Mouse (Mus musculus): ENCODE measurements at regions not wholly inside any gene's neighbourhood (a gene's known extent, or its start where the extent isn't known, plus 50 kb on each side); places are given as distances from the start of the nearest gene placed in this dataset.
"Not testable (repeated sequence)": the region's sequence is repeated elsewhere in the genome, so short reads cannot be mapped to it uniquely, and the experiment has no call there.

DNA sequence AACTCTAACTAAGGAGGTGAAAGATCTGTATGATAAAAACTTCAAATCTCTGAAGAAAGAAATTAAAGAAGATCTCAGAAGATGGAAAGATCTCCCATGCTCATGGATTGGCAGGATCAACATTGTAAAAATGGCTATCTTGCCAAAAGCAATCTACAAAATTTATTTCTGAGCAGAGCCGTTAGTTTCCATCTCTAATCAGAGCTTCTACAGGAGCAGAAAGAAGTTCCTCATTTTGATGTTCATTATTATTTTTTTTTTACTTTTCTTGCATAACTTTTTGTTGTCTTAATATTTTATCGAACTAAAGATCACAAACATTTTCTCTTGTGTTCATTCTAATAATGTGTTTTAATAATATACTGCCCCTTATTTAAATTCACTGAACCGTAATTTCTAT, 1825.6 kb upstream of the Nudt12 start:
- DNase-seq (ENCODE audit: low spot score); H3K27me3 ChIP-seq (replicated peaks; ENCODE audit: control insufficient read depth, insufficient read depth, low read length); H3K27ac ChIP-seq (ENCODE audit: low read depth, low read length); H3K9me3 ChIP-seq (replicated peaks; ENCODE audit: control insufficient read depth, low read length); H3K36me3 ChIP-seq (ENCODE audit: control insufficient read depth, insufficient read depth, low read length); H3K4me3 ChIP-seq (ENCODE audit: low read depth, low read length); ATAC-seq; H3K9ac ChIP-seq (ENCODE audit: low read length); H3K4me1 ChIP-seq (ENCODE audit: control insufficient read depth, insufficient read depth, low read length); H3K4me2 ChIP-seq (ENCODE audit: low read length): not testable (repeated sequence)
- WGBS: 94% methylated on average over 3 of the region's 3 CpGs

DNA sequence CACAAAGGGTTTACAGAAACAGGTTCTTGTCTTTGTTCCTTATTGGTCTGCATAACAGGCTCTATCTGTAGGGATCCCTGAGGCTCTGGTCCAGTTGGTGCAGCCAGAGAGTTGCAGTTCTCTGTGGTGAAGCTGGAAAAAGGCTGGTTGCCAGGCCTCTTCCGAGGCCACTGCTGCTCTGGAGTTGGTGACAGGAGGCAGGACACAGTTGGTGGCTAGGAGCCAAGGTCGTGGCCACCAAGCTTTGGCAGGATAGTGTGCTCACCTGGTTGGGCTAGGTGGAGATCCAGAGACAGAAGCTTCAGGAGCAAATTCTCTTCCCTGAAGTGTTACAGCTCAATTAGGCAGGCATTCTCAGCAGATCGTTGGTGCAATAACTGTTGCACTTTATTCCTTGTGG, 1819.4 kb upstream of the Nudt12 start:
- 89% methylated on average over 3 of the region's 3 CpGs for WGBS
- no peak overlapping the region for H3K4me2 ChIP-seq (ENCODE audit: low read length)
- no peak overlapping the region for H3K27ac ChIP-seq (ENCODE audit: low read depth, low read length)
- ATAC-seq: no peak
- H3K4me3 ChIP-seq (ENCODE audit: low read depth, low read length): no peak overlapping the region
- no peaks in the 10 kb centered on the region for H3K36me3 ChIP-seq (ENCODE audit: control insufficient read depth, insufficient read depth, low read length)
- no peak for DNase-seq (ENCODE audit: low spot score)
- no peaks in the 10 kb centered on the region for H3K27me3 ChIP-seq (replicated peaks; ENCODE audit: control insufficient read depth, insufficient read depth, low read length)
- H3K4me1 ChIP-seq (ENCODE audit: control insufficient read depth, insufficient read depth, low read length): no peaks in the 10 kb centered on the region
- H3K9ac ChIP-seq (ENCODE audit: low read length): no peak overlapping the region
- no peaks in the 10 kb centered on the region for H3K9me3 ChIP-seq (replicated peaks; ENCODE audit: control insufficient read depth, low read length)

DNA sequence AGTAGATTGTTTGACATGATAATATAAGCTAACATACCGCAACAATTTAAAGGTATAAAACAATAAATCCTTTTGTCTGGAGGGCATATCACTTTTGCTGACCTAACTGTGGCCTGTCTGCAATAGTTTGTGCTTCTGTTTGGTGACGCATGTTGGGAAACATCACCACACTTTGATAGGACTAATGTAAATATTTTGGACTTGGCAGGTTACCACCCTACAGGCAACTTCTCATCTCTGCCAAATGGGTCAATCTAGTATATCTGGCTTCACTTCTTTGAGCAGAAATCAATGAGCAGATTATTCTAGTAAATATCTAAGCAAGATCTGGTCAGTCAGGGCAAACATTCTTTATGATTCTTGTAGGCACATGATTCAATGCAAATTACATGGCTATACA, 1817.3 kb upstream of the Nudt12 start:
- Histone ChIP-seq H3K9me3 (replicated peaks; ENCODE audit: control insufficient read depth, low read length) (no peaks in the 10 kb centered on the region), H3K27ac (ENCODE audit: low read depth, low read length) (no peak overlapping the region), H3K4me1 (ENCODE audit: control insufficient read depth, insufficient read depth, low read length) (no peaks in the 10 kb centered on the region), H3K4me2 (ENCODE audit: low read length) (no peak overlapping the region), H3K9ac (ENCODE audit: low read length) (no peak overlapping the region), H3K27me3 (replicated peaks; ENCODE audit: control insufficient read depth, insufficient read depth, low read length) (no peaks in the 10 kb centered on the region), H3K4me3 (ENCODE audit: low read depth, low read length) (no peak overlapping the region), H3K36me3 (ENCODE audit: control insufficient read depth, insufficient read depth, low read length) (no peaks in the 10 kb centered on the region)
- no peak for DNase-seq (ENCODE audit: low spot score)
- 97% methylated on average over 2 of the region's 2 CpGs for WGBS
- ATAC-seq: no peak

DNA sequence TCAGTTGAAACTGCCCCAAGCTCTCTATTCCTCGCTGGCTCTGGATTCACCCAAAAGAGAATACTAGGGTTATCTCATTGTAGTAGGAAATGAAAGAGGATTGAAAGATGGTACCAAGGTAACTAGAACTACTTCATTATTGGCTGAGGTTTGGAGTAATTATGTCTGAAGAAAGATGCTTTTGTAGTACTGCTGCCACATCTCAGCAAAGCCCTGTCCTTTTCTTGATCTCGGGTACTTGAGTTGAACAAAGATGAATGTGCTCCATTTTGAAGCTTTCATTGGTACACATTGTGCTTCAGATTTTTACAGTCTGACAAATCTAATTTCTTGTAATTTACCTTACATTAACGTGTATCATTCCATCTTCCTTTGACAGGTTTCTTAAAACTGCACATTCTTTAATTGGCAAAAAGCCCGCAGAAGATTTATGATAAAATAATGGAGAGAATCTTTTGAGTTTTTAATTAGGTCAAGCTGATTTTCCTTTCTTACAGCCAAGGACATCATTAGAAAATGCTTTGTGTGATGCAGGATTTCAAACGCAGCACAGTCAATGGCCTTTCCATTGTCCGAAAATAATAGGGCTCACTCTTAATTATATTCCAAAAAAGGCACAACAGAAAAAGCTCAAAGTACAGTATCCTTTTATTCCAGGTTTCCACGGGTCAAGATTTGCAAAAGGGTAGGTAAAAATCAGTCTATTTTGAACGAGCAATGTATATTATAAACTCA, 1791.7 kb upstream of the Nudt12 start:
- ATAC-seq: peak; percentile 20; the same call in 1 of the 2 replicates
- H3K4me3 ChIP-seq (ENCODE audit: low read depth, low read length): no peak overlapping the region
- H3K4me2 ChIP-seq (ENCODE audit: low read length): no peak overlapping the region
- H3K9ac ChIP-seq (ENCODE audit: low read length): no peak overlapping the region
- WGBS: 10% methylated on average over 8 of the region's 8 CpGs
- no peaks in the 10 kb centered on the region for H3K9me3 ChIP-seq (replicated peaks; ENCODE audit: control insufficient read depth, low read length)
- H3K4me1 ChIP-seq (ENCODE audit: control insufficient read depth, insufficient read depth, low read length): no peaks in the 10 kb centered on the region
- H3K27ac ChIP-seq (ENCODE audit: low read depth, low read length): no peak overlapping the region
- H3K27me3 ChIP-seq (replicated peaks; ENCODE audit: control insufficient read depth, insufficient read depth, low read length): no peaks in the 10 kb centered on the region
- DNase-seq (ENCODE audit: low spot score): peak; percentile 45
- H3K36me3 ChIP-seq (ENCODE audit: control insufficient read depth, insufficient read depth, low read length): no peaks in the 10 kb centered on the region

DNA sequence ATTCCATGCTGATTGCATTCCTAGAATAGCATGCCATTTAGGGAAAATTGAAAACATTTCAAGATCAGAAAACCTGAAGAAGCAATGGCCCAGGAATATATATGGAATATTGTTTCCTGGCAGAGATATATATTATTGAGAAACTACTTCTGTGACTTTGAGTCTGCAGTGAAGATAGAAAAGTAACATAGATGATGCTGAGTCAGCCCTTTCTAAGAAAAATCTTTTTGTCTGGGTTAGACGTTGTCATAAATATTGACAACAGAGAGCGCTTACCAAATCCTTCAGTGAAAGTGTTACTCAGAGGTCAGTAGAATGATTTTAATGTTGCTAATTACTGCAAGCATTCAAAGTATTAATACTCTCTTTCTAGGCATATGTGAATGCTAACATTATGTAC, 1749.1 kb upstream of the Nudt12 start:
- no peaks in the 10 kb centered on the region for H3K27me3 ChIP-seq (replicated peaks; ENCODE audit: control insufficient read depth, insufficient read depth, low read length)
- ATAC-seq (no peak), DNase-seq (ENCODE audit: low spot score) (no peak)
- H3K4me3 ChIP-seq (ENCODE audit: low read depth, low read length): no peak overlapping the region
- no peaks in the 10 kb centered on the region for H3K9me3 ChIP-seq (replicated peaks; ENCODE audit: control insufficient read depth, low read length)
- 90% methylated on average over 2 of the region's 2 CpGs for WGBS
- no peaks in the 10 kb centered on the region for H3K36me3 ChIP-seq (ENCODE audit: control insufficient read depth, insufficient read depth, low read length)
- H3K27ac ChIP-seq (ENCODE audit: low read depth, low read length): no peak overlapping the region
- H3K9ac ChIP-seq (ENCODE audit: low read length): no peak overlapping the region
- H3K4me2 ChIP-seq (ENCODE audit: low read length): no peak overlapping the region
- H3K4me1 ChIP-seq (ENCODE audit: control insufficient read depth, insufficient read depth, low read length): no peaks in the 10 kb centered on the region

DNA sequence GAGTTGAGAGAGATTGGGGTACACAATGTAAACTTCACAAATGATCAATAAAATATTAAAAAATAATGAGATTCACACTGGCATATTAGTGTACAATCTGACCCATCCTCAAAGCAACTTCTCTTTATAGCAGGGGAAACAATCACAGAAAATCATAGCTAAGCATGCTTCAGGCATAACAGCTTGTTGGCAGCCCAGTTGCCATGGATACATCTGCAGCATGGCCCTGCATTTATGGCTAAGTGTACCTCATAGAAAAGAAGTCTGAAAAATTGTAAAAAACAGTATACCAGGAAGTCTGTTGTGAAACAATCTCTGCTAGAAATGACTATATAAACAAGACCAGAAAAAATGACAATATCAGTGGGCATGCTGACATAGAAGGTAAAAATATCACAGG, 1747.9 kb upstream of the Nudt12 start:
- Histone ChIP-seq H3K4me3 (ENCODE audit: low read depth, low read length) (no peak overlapping the region), H3K9me3 (replicated peaks; ENCODE audit: control insufficient read depth, low read length) (no peaks in the 10 kb centered on the region), H3K9ac (ENCODE audit: low read length) (no peak overlapping the region), H3K27ac (ENCODE audit: low read depth, low read length) (no peak overlapping the region), H3K4me1 (ENCODE audit: control insufficient read depth, insufficient read depth, low read length) (no peaks in the 10 kb centered on the region), H3K36me3 (ENCODE audit: control insufficient read depth, insufficient read depth, low read length) (no peaks in the 10 kb centered on the region), H3K4me2 (ENCODE audit: low read length) (no peak overlapping the region), H3K27me3 (replicated peaks; ENCODE audit: control insufficient read depth, insufficient read depth, low read length) (no peaks in the 10 kb centered on the region)
- peak; percentile 65 for DNase-seq (ENCODE audit: low spot score)
- ATAC-seq: peak; percentile 67; the same call in 1 of the 2 replicates

DNA sequence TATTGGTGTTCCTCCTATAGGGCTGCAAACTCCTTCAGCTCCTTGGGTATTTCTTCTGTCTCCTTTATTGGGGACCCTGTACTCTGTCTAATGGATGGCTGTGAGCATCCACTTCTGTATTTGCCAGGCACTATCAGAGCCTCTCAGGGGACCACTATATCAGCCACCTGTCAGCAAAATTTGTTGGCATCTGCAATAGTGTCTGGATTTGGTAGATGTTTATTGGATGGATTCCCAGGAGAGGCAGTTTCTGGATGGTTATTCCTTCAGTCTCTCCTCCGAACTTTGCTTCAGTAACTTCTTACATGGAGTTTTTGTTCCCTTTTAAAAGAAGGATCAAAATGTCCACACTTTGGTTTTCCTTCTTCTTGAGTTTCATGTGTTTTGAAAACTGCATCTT, 1729.7 kb upstream of the Nudt12 start:
- Histone ChIP-seq H3K4me2 (ENCODE audit: low read length) (no peak overlapping the region), H3K9me3 (replicated peaks; ENCODE audit: control insufficient read depth, low read length) (no peaks in the 10 kb centered on the region), H3K9ac (ENCODE audit: low read length) (no peak overlapping the region), H3K4me1 (ENCODE audit: control insufficient read depth, insufficient read depth, low read length) (no peaks in the 10 kb centered on the region), H3K27me3 (replicated peaks; ENCODE audit: control insufficient read depth, insufficient read depth, low read length) (no peaks in the 10 kb centered on the region), H3K36me3 (ENCODE audit: control insufficient read depth, insufficient read depth, low read length) (no peaks in the 10 kb centered on the region), H3K4me3 (ENCODE audit: low read depth, low read length) (no peak overlapping the region), H3K27ac (ENCODE audit: low read depth, low read length) (no peak overlapping the region)
- 81% methylated on average over 1 of the region's 1 CpGs for WGBS
- ATAC-seq: no peak
- no peak for DNase-seq (ENCODE audit: low spot score)

DNA sequence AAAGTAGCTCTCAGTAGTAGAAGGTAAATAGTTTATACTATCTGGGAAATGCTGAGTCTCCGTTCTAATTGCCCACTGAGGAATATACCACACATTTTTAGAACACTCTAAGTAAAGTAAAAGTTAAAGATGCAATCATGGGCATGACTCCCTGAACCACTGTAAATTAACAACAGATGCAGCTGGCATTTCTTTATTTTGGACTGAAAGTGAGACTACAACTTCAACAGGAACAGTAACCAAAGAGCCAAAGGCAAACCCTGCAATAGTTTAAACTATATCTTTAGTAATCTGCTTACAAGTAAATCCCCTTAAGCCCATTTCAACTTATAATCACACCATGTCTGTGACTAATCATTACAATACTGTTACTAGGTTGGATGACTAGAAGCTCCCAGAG, 1725.0 kb upstream of the Nudt12 start:
- ATAC-seq (no peak), DNase-seq (ENCODE audit: low spot score) (no peak)
- no peaks in the 10 kb centered on the region for H3K4me1 ChIP-seq (ENCODE audit: control insufficient read depth, insufficient read depth, low read length)
- H3K4me2 ChIP-seq (ENCODE audit: low read length): no peak overlapping the region
- H3K27me3 ChIP-seq (replicated peaks; ENCODE audit: control insufficient read depth, insufficient read depth, low read length): no peaks in the 10 kb centered on the region
- no peak overlapping the region for H3K27ac ChIP-seq (ENCODE audit: low read depth, low read length)
- 90% methylated on average over 1 of the region's 1 CpGs for WGBS
- H3K9me3 ChIP-seq (replicated peaks; ENCODE audit: control insufficient read depth, low read length): no peaks in the 10 kb centered on the region
- H3K9ac ChIP-seq (ENCODE audit: low read length): no peak overlapping the region
- H3K4me3 ChIP-seq (ENCODE audit: low read depth, low read length): no peak overlapping the region
- H3K36me3 ChIP-seq (ENCODE audit: control insufficient read depth, insufficient read depth, low read length): no peaks in the 10 kb centered on the region

DNA sequence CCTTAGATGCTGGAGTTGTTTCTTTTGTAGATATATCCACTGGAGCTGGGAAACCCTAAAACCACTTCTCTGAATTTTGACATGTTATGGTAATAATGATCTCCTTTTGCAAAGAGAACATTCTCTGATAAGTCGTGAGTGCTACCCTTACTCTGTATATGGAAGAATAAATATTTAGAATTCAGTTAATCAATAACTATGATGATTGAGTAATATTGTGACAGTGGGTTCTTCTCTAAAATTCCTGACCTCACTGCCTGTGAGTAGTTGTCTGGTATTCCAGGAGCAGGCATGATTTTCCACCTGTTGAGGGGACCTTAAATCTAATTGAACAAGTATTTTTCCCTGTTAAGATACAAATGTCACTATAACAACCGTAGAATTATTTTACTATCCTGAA, 1707.0 kb upstream of the Nudt12 start:
- no peak for ATAC-seq
- DNase-seq (ENCODE audit: low spot score): no peak
- Histone ChIP-seq H3K36me3 (ENCODE audit: control insufficient read depth, insufficient read depth, low read length) (no peaks in the 10 kb centered on the region), H3K27me3 (replicated peaks; ENCODE audit: control insufficient read depth, insufficient read depth, low read length) (no peaks in the 10 kb centered on the region), H3K4me1 (ENCODE audit: control insufficient read depth, insufficient read depth, low read length) (no peaks in the 10 kb centered on the region), H3K9me3 (replicated peaks; ENCODE audit: control insufficient read depth, low read length) (no peaks in the 10 kb centered on the region), H3K4me3 (ENCODE audit: low read depth, low read length) (no peak overlapping the region), H3K4me2 (ENCODE audit: low read length) (no peak overlapping the region), H3K9ac (ENCODE audit: low read length) (no peak overlapping the region), H3K27ac (ENCODE audit: low read depth, low read length) (no peak overlapping the region)
- WGBS: 92% methylated on average over 2 of the region's 2 CpGs
